Mouse (Mus musculus): Measurements from ENCODE around the gene Gbp2b.
"Not testable (repeated sequence)": the region's sequence is repeated elsewhere in the genome, so short reads cannot be mapped to it uniquely, and the experiment has no call there.

Gene Gbp2b

DNA sequence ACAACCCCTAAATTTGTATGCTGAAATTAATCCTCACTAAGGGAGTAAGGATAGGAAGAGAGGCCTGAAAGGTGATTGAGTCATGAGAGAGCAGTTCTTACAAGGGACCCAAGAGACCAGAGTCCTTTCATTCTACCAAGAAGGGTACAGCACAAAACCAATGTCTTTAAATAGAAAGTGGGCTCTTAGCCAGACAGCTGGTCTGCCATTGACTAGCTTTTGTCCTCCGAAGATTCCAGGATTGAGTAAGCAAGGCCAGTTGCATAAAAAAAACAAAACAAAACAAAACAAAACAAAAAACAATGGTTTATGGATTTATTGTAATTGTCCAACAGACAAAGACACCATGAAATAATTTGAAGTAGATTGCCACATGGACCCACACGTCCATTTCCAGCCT, 5.8 kb upstream of the Gbp2b start:
- H3K36me3 ChIP-seq (ENCODE audit: control insufficient read depth, insufficient read depth, low read length, poor library complexity, severe bottlenecking): no peaks in the 10 kb centered on the region
- no peaks in the 10 kb centered on the region; the same call in 1 of the 2 replicates for H3K27me3 ChIP-seq (ENCODE audit: control insufficient read depth, insufficient read depth, low read length, poor library complexity, severe bottlenecking)
- DNase-seq (ENCODE audit: low read depth, low spot score): no peak

DNA sequence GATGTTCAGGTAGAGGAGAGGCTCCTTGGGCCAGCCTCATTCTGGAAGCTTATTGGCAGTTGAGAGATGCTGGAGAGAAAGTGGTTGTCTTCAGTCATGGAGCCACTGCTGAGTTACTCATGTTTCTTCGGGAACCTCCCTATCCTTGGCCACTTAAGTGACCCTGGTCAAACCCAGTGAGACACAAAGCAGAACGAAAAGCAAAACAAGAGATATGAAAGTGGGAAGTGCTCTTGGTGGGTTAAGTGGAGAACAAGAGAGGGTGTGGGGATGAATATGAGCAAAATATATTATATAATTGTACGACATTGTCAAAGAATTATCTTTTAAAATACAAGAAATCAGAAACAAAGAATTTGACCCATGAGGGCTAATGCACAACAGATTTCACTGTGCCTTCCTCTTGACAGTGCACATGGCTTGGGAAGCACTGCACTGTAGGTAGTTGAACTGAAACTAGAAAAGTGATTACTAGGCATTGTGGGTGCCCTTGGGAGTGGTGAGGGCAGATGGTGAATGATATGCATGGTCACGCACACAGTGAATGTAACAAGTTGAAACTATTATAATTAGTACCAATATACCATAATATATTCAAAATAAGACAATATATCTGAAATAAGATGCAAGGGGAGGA, 4.1 kb upstream of the Gbp2b start:
- Histone ChIP-seq H3K27me3 (ENCODE audit: control insufficient read depth, insufficient read depth, low read length, poor library complexity, severe bottlenecking) (no peaks in the 10 kb centered on the region), H3K36me3 (ENCODE audit: control insufficient read depth, insufficient read depth, low read length, poor library complexity, severe bottlenecking) (no peaks in the 10 kb centered on the region)
- DNase-seq (ENCODE audit: low read depth, low spot score): peak; percentile 59

DNA sequence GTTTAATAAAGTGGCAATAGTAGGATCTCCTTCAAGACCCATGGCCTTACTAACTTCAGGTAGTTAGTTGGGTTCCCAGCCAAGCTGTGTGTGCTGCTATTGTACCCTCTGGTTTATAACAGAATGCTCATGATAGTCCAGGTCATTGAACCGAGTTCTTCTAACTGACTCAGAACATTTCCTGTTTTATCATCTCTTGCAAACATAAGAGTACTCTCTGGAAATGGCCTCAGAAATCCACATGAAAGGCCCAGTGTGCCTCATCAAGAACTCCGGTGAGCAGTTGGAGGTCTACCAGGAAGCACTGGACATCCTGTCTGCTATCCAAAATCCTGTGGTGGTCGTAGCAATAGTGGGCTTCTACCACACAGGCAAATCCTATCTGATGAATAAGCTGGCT, 3.3 kb downstream of the Gbp2b start:
- DNase-seq (ENCODE audit: low read depth, low spot score): no peak
- H3K36me3 ChIP-seq (ENCODE audit: control insufficient read depth, insufficient read depth, low read length, poor library complexity, severe bottlenecking): no peaks in the 10 kb centered on the region

DNA sequence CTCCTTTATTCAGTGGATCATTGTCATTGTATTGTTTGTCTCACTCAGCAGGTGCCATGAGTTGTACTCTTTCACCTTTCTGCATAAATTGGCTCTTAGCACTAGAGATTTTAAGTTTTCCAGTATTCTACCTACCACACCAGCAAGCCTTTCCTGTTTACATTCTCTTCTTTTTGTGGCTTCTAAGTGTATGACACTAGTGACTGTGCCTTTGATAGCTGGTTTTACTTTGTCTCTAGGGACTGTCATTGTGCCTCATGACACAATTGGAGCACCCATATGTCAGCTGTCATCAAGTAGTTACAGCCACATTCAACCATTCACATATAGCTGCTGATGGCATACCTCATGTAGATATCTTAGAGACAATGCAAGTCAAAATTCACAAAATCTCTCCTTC, 7.0 kb downstream of the Gbp2b start:
- Histone ChIP-seq H3K36me3 (ENCODE audit: control insufficient read depth, insufficient read depth, low read length, poor library complexity, severe bottlenecking) (no peaks in the 10 kb centered on the region), H3K27me3 (ENCODE audit: control insufficient read depth, insufficient read depth, low read length, poor library complexity, severe bottlenecking) (no peaks in the 10 kb centered on the region)
- no peak for DNase-seq (ENCODE audit: low read depth, low spot score)

More for the DNA sequence above, 3.3 kb downstream of the Gbp2b start:
- H3K27me3 ChIP-seq (ENCODE audit: control insufficient read depth, insufficient read depth, low read length, poor library complexity, severe bottlenecking): no peaks in the 10 kb centered on the region

DNA sequence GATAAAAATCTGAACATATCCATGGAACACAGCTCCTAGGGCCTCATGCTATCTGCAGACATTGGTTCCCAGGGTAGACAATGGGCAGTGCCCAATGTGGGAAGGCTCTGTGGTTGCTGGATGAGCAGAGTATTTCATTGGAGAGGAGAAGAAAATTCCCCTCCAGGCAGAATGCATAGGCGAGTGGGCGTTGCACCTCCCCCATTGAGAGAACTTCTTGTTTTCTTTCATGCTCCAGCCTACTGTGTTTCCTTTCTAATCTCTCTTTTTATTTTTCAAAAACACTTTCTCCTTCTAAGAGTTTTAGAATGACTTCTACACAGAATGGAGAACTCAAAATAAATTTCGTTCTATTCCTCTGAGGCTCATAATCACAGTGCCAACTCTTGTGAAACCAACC, 24.0 kb downstream of the Gbp2b start:
- Histone ChIP-seq H3K27me3 (ENCODE audit: control insufficient read depth, insufficient read depth, low read length, poor library complexity, severe bottlenecking) (no peaks in the 10 kb centered on the region), H3K36me3 (ENCODE audit: control insufficient read depth, insufficient read depth, low read length, poor library complexity, severe bottlenecking) (no peaks in the 10 kb centered on the region; the same call in 1 of the 2 replicates)
- peak; percentile 54 for DNase-seq (ENCODE audit: low read depth, low spot score)

DNA sequence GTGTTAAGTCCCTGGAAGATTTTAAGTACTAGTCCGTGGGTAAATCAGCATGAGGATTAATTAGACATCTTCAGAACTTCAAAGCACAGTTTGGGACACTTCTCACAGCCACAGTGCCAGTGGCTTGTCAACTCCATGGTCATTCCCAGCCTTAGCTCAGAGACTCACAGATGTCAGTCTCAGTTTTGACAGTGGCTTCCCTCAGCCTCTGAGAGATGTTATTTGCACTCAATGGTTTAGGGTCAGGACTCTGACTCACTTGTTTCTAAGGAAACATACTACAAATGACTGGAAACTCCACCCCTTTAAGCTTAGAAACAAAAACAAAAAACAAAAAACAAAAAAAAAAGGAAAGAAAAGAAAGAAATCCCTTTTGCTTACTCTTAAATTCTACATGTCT, 25.0 kb downstream of the Gbp2b start:
- DNase-seq (ENCODE audit: low read depth, low spot score): peak; percentile 42
- Histone ChIP-seq H3K27me3 (ENCODE audit: control insufficient read depth, insufficient read depth, low read length, poor library complexity, severe bottlenecking) (no peaks in the 10 kb centered on the region), H3K36me3 (ENCODE audit: control insufficient read depth, insufficient read depth, low read length, poor library complexity, severe bottlenecking) (no peaks in the 10 kb centered on the region; the same call in 1 of the 2 replicates)

DNA sequence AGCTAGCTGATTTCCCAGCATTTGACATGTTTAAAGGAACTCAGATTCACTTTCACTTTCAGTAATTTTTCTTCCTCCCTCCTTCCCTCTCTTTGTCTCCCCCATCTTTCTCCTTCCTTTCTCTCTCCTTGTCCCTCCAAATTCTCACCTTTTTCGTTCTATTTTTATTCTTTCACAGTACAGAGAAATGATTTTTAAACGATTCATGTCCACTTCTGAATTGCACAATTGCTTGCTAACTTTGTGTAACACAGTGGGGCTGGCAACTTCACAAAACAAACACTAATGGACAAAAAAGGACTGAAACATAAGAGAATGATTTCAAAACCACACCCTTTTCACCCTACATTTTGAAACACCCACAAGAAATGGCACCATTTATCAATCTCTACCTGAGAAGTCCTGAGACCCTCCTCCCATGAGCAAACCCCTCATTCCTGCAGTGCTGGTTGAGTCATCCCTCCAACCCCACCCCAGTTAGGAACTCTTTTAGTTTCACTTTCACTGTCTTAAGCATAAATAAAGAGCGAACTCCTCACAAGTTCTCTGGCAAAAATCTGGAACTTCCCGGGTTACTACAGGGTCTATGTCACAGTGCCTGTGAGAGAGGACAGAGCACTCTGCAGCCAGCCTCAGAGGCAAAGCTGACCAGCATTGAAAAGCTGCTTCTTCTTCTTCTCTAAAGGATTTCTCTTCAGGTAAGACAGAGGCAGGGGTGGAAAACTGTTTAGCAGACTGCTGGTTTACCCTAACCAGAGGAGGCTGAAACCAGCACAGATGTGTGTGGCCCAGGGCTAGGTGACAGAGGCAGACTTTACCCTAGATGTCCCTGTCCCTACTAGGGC, 25.7 kb downstream of the Gbp2b start, which contains the start of gene Gbp2:
Gene Gbp2, plus strand, starts transcription at position 492 of the 845 bp plus-strand sequence.
- DNase-seq (ENCODE audit: low read depth, low spot score): peak; percentile 18
- H3K27me3 ChIP-seq (ENCODE audit: control insufficient read depth, insufficient read depth, low read length, poor library complexity, severe bottlenecking): no peaks in the 10 kb centered on the region
- no peaks in the 10 kb centered on the region; the same call in 1 of the 2 replicates for H3K36me3 ChIP-seq (ENCODE audit: control insufficient read depth, insufficient read depth, low read length, poor library complexity, severe bottlenecking)

DNA sequence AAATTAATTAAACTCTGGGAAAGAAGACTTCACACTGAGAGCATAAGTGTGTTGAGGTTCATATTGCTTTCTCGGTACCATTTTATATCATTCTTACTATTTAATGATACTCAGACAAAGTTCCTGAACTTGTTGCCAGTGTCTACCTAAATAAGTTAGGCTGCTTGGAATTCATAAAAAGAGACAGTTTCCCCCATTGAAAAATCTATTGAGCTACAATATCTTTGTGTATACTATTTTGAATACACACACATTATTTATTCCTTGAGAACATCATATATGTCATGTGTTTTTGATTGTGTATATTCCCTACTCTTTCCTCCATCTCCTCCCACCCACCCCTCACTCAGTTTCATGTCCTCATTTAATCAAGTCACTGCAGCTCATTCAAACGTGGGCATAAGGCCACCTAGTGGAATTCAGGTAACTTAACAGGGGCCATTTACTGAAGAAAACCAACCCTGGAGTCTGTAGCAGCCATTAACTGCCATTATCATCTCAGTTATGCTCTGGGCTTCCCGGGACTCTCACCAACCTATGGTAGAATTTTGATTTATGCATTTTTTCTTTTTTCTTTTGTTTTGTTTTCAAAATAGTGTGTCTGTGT, 26.4 kb downstream of the Gbp2b start:
- peak; percentile 77 for DNase-seq (ENCODE audit: low read depth, low spot score)
- Histone ChIP-seq H3K27me3 (ENCODE audit: control insufficient read depth, insufficient read depth, low read length, poor library complexity, severe bottlenecking) (no peaks in the 10 kb centered on the region), H3K36me3 (ENCODE audit: control insufficient read depth, insufficient read depth, low read length, poor library complexity, severe bottlenecking) (no peaks in the 10 kb centered on the region; the same call in 1 of the 2 replicates)

DNA sequence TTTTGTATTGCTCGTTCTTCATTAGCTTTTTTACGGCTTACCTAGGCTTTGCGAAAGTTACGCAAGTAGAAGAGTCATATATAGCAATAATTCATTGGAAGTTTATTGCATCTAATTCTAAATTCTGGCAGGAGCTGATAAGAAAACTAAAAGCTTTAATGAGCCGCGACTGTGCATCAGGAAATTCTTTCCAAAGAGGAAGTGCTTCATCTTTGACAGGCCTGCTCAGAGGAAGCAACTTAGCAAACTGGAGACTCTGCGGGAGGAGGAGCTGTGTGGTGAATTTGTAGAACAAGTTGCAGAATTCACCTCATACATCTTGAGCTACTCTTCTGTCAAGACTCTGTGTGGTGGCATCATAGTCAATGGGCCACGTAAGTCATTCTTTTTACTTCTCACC, 35.7 kb downstream of the Gbp2b start:
- Histone ChIP-seq H3K36me3 (ENCODE audit: control insufficient read depth, insufficient read depth, low read length, poor library complexity, severe bottlenecking) (peaks cover 6% of the 10 kb centered on the region; the same call in 1 of the 2 replicates), H3K27me3 (ENCODE audit: control insufficient read depth, insufficient read depth, low read length, poor library complexity, severe bottlenecking) (no peaks in the 10 kb centered on the region)
- no peak for DNase-seq (ENCODE audit: low read depth, low spot score)

DNA sequence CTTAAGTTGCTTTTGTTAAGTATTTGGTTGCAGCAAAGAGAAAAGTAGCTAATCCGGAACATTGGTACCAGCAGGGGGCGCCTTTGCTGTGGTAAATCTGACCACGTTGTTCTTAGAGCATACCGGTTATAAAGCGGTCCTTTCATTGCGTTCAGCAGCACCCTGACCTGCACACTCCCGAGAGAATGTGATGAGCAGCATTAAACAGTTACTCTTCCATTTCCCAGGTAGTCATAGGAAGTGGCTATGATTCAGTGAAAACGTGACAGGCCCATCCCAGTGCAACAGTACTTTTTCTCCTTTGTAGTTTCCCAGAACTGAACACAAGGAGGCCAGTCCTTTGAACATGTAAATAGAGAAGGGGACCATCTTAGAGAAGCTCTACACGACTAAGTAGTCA, 45.6 kb downstream of the Gbp2b start:
- Histone ChIP-seq H3K36me3 (ENCODE audit: control insufficient read depth, insufficient read depth, low read length, poor library complexity, severe bottlenecking) (no peaks in the 10 kb centered on the region), H3K27me3 (ENCODE audit: control insufficient read depth, insufficient read depth, low read length, poor library complexity, severe bottlenecking) (no peaks in the 10 kb centered on the region; the same call in 1 of the 2 replicates)
- DNase-seq (ENCODE audit: low read depth, low spot score): peak; percentile 80

DNA sequence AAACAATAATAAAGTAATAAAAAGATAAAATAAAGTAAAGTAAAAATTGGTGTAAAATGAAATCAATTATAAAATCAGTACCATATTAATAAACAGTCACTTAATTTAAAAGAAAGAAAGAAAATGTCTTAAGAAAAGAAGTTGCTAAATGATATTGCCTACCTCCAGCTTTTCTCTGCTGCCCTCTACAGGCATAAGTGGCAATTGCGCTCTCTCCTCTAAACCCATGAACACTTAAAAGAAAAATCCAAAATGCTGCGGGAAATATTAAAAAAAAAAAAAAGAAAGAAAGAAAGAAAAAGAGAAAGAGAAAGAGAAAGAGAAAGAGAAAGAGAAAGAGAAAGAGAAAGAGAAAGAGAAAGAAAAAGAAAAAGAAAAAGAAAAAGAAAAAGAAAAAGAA, 51.3 kb downstream of the Gbp2b start:
- DNase-seq (ENCODE audit: low read depth, low spot score): peak; percentile 87
- H3K36me3 ChIP-seq (ENCODE audit: control insufficient read depth, insufficient read depth, low read length, poor library complexity, severe bottlenecking); H3K27me3 ChIP-seq (ENCODE audit: control insufficient read depth, insufficient read depth, low read length, poor library complexity, severe bottlenecking): not testable (repeated sequence)

DNA sequence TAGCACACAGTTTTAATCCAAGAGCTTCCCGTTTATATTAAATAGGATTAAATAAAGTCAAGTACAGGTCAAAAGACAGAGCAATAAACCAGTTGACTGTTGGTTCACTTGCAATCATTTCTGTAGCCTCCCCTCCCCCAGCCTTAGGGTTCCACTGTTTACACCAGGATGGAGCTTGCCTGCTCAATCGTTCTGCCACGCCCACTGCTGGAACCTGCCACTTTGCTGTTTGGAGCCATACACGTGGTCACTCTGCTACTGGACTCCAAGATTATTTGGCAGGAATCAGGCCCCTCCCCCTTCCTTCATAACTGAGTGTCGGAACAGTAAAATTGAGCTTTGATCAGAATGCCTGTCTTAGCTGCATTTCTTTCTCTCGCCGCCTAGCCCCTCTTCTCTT, 53.2 kb downstream of the Gbp2b start:
- not testable (repeated sequence) for H3K27me3 ChIP-seq (ENCODE audit: control insufficient read depth, insufficient read depth, low read length, poor library complexity, severe bottlenecking); DNase-seq (ENCODE audit: low read depth, low spot score); H3K36me3 ChIP-seq (ENCODE audit: control insufficient read depth, insufficient read depth, low read length, poor library complexity, severe bottlenecking)

DNA sequence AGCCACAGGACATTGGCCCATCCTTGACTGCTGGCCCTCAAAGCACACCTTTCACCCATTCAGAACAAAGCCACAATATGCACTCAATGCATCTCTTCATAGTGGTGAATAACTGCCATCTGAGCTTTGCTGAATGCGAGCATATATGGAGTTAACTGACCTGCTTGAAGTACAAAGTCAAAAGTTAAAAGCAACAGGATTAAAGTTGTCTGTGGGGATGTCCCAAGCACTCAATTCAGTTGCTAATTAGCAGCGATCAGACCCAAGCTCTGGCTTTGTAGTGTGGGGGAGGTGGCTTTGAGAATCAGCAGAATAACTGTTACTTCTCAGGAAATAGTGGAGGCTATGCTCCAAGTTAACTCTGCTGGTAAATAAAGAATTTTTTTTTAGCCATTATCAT, 55.6 kb downstream of the Gbp2b start:
- H3K36me3 ChIP-seq (ENCODE audit: control insufficient read depth, insufficient read depth, low read length, poor library complexity, severe bottlenecking): no peaks in the 10 kb centered on the region
- H3K27me3 ChIP-seq (ENCODE audit: control insufficient read depth, insufficient read depth, low read length, poor library complexity, severe bottlenecking): no peaks in the 10 kb centered on the region
- no peak for DNase-seq (ENCODE audit: low read depth, low spot score)

DNA sequence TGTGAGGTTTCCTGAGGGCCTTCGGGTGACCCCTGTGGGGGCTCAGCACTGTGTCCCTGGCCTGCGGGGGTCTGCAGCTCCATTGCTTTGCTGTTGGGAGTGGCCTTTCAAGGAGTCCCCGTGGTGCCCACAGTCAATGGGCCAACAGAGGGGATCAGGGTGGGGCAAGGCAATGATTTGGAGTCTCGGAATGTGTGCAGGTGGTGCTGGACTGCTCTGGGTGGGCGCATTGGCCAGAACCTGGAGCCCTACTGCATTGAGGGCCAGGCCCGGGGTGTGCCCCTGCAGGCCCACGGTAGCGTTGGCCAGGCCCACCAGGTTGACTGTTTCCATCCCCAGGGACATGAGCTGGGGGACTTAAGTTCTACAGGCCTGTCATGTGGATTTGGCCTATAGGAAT, 70.1 kb downstream of the Gbp2b start:
- no peaks in the 10 kb centered on the region for H3K36me3 ChIP-seq (ENCODE audit: control insufficient read depth, insufficient read depth, low read length, poor library complexity, severe bottlenecking)
- no peak for DNase-seq (ENCODE audit: low read depth, low spot score)
- H3K27me3 ChIP-seq (ENCODE audit: control insufficient read depth, insufficient read depth, low read length, poor library complexity, severe bottlenecking): no peaks in the 10 kb centered on the region

Measured in splenic B cell, adult 2 months (primary cell).